Mouse (Mus musculus): ENCODE measurements around the gene Dynlt1a.
"Not testable (repeated sequence)": the region's sequence is repeated elsewhere in the genome, so short reads cannot be mapped to it uniquely, and the experiment has no call there.

DNA sequence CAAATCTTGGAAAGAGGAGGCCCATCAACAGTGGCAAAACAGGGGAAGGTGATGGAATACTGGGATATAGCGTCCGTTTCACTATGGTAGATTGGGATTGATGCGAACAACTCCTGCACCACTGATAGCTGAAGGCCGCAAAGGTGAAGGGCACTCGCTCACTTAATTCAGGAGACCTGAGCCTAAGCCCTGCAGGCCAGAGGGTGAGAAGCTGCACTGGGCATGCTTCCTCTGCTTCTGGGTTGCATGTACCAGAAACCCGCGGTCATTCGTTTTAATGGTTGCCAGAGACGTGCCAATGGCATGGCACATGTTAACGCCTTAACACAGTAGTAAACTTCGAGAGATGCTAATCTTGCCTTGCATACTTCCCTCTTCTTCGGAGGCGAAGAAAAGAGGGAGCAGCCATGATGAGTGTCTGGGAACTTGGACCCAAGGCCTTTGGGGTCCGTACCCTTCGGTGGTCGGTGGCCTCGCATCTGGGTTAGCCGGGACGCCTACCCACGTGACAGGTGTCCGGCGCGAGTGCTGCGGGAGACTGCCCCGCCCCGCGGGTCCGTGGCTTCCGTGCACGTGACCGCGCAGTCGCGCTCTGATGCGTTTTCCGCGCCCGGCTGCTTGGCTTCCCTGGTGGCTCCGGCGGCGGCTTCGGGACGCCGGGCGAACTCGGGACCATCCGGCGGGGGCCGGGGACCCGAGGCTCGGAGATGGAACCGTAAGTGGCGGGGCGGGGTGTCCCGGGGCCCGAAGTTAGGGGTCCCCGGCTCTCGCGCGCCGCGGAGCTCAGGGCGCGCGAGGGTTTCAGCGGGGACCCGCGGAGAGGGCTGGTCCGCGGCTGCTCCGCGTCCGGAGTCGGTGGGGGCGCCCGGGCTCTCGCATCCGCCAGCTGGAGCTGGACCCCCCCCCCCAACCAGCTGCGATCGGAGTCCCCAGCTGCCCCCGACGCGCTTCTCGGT lies 47.1 kb downstream of the Dynlt1a start:
- not testable (repeated sequence) for TF ChIP-seq POLR2A (IDR thresholded peaks at IDR 0.05; ENCODE audit: low read depth, low read length); CTCF (IDR thresholded peaks at IDR 0.05; ENCODE audit: borderline replicate concordance, insufficient read depth, low read length)

Measured in embryonic fibroblast, embryonic 13.5 days (primary cell).